Mouse (Mus musculus) liver, adult 2 months (tissue): Measurements from ENCODE around the gene Fgd1.

Source experiments
- CTCF ChIP-seq: fragments of 200-500 bp; IDR thresholded peaks from 2 replicates; pipeline ENCODE4 v1.5.1; 2011; ENCODE audit warnings: low read depth, low read length, control low read depth
- POLR2A ChIP-seq: fragments of 200-500 bp; IDR thresholded peaks from 2 replicates; pipeline ENCODE4 v1.6.1; 2011; ENCODE audit warnings: low read length, control low read depth; ENCODE audit not compliant: insufficient read depth; ENCODE audit errors: extremely low read depth

DNA sequence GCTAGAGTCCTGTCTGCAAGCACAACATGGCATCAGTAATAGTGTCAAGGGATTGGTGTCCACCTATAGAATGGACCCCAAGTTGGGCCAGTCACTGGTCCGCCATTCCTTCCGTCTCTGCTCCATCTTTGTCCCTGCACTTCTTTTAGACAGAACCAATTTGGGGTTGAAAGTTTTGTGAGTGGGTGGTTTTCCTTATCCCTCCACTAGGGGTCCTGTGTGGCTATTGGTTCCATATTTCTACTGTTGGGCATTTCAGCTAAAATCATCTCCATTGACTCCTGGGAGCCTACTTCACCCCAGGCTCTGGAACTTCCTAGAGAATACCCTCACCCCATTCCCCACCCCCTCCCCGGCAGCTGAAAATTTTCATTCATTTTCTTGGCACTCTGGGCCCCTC, 84.5 kb downstream of the Fgd1 start:
- TF ChIP-seq POLR2A, result no peak
- TF ChIP-seq CTCF, result no peak
